Mouse (Mus musculus) MEL (cell line): ENCODE results near the gene Ubr7. TPM values are rescaled to one million over a fixed set of nuclear protein-coding genes. Genes with fewer than 3 reads are reported as not detected.
A peak's percentile ranks its signal among the peaks of the same experiment; 100 is the strongest.

Source experiments
- DNase-seq: peaks from one replicate; pipeline ENCODE4 v3.0.0; 2011; ENCODE audit warnings: low read depth, low spot score
- H3K27ac ChIP-seq: 2 replicates; pipeline ENCODE4 v1.5.1; 2012; ENCODE audit warnings: low read depth, mild to moderate bottlenecking, control low read depth, low read length, moderate library complexity; ENCODE audit not compliant: control insufficient read depth
- H3K27me3 ChIP-seq, 2 experiments: fragments of 150-350 bp in 1 of 2; sonication (generic) in 1 of 2; 2 replicates each; pipeline ENCODE4 v1.6.1; 2012; ENCODE audit warnings: low read length in 2 of 2, mild to moderate bottlenecking in 2 of 2, improper control_type of control experiment in 1 of 2, moderate library complexity in 1 of 2; ENCODE audit not compliant: insufficient read depth in 2 of 2, control insufficient read depth in 1 of 2
- H3K36me3 ChIP-seq, 2 experiments: 2 replicates each; pipeline ENCODE4 v1.6.1; 2012 to 2014; ENCODE audit warnings: low read length in 2 of 2, improper control_type of control experiment in 1 of 2, inconsistent platforms in 1 of 2, mild to moderate bottlenecking in 1 of 2; ENCODE audit not compliant: insufficient read depth in 2 of 2, control insufficient read depth in 1 of 2
- H3K4me1 ChIP-seq, 2 experiments: fragments of 150-350 bp in 1 of 2; sonication (generic) in 1 of 2; 2 replicates each; pipeline ENCODE4 v1.6.1; 2012; ENCODE audit warnings: low read length in 2 of 2, improper control_type of control experiment in 1 of 2, mild to moderate bottlenecking in 1 of 2; ENCODE audit not compliant: insufficient read depth in 2 of 2, control insufficient read depth in 1 of 2
- H3K4me3 ChIP-seq, 2 experiments: fragments of 150-350 bp in 1 of 2; sonication (generic) in 1 of 2; 2 replicates each; pipeline ENCODE4 v1.5.1; 2012; ENCODE audit warnings: low read depth in 2 of 2, low read length in 2 of 2, mild to moderate bottlenecking in 2 of 2, moderate library complexity in 2 of 2, control low read depth in 1 of 2, improper control_type of control experiment in 1 of 2; ENCODE audit not compliant: control insufficient read depth in 1 of 2, insufficient read depth in 1 of 2
- H3K79me2 ChIP-seq: 2 replicates; pipeline ENCODE4 v1.6.1; 2012; ENCODE audit warnings: mild to moderate bottlenecking, low read length, moderate library complexity; ENCODE audit not compliant: control insufficient read depth, poor library complexity, insufficient read depth
- H3K9ac ChIP-seq: 2 replicates; pipeline ENCODE4 v1.6.1; 2012; ENCODE audit warnings: low read depth, mild to moderate bottlenecking, control low read depth, low read length, moderate library complexity; ENCODE audit not compliant: control insufficient read depth, poor library complexity, severe bottlenecking
- H3K9me3 ChIP-seq: fragments of 150-350 bp; sonication (generic); replicated peaks from 2 replicates; pipeline ENCODE4 v1.6.1; 2012; ENCODE audit warnings: mild to moderate bottlenecking, low read length, improper control_type of control experiment, moderate library complexity; ENCODE audit not compliant: insufficient read depth
- CTCF ChIP-seq, 3 experiments: IDR thresholded peaks in 2 of 3; conservative IDR thresholded peaks in 1 of 3; 2 replicates each; pipeline ENCODE4 v1.5.1; 2011 to 2012; ENCODE audit warnings: low read length in 3 of 3, low read depth in 2 of 3, mild to moderate bottlenecking in 2 of 3, improper control_type of control experiment in 1 of 3, inconsistent platforms in 1 of 3, mixed read lengths in 1 of 3, moderate library complexity in 1 of 3; ENCODE audit not compliant: control insufficient read depth in 1 of 3, insufficient read depth in 1 of 3, poor library complexity in 1 of 3, severe bottlenecking in 1 of 3
- MAX ChIP-seq: IDR thresholded peaks from 2 replicates; pipeline ENCODE4 v1.6.1; 2011; ENCODE audit warnings: low read length, improper control_type of control experiment
- MAZ ChIP-seq: IDR thresholded peaks from 2 replicates; pipeline ENCODE4 v1.6.1; 2012; ENCODE audit warnings: low read depth, mild to moderate bottlenecking, inconsistent platforms, low read length, improper control_type of control experiment
- NELFE ChIP-seq: IDR thresholded peaks from 2 replicates; pipeline ENCODE4 v1.6.1; 2011; ENCODE audit warnings: low read depth, low read length, improper control_type of control experiment
- NRF1 ChIP-seq: IDR thresholded peaks from 2 replicates; pipeline ENCODE4 v1.6.1; 2014; ENCODE audit warnings: low read depth, mild to moderate bottlenecking, inconsistent platforms, low read length, improper control_type of control experiment, moderate library complexity; ENCODE audit not compliant: poor library complexity, insufficient read depth, severe bottlenecking
- RAD21 ChIP-seq: IDR thresholded peaks from 2 replicates; pipeline ENCODE4 v1.6.1; 2011; ENCODE audit warnings: mild to moderate bottlenecking, low read depth, low read length, improper control_type of control experiment
- UBTF ChIP-seq: IDR thresholded peaks from 2 replicates; pipeline ENCODE4 v1.6.1; 2012; ENCODE audit warnings: low read depth, mild to moderate bottlenecking, inconsistent platforms, low read length, improper control_type of control experiment, moderate library complexity, borderline replicate concordance; ENCODE audit not compliant: insufficient read depth
- USF2 ChIP-seq, 2 experiments: IDR thresholded peaks; 2 replicates each; pipeline ENCODE4 v1.6.1; 2011 to 2012; ENCODE audit warnings: improper control_type of control experiment in 2 of 2, low read length in 2 of 2, borderline replicate concordance in 1 of 2, inconsistent platforms in 1 of 2, low read depth in 1 of 2, mild to moderate bottlenecking in 1 of 2; ENCODE audit not compliant: insufficient read depth in 1 of 2
- ZNF384 ChIP-seq: IDR thresholded peaks from 2 replicates; pipeline ENCODE4 v1.6.1; 2012; ENCODE audit warnings: low read depth, mild to moderate bottlenecking, inconsistent platforms, low read length, improper control_type of control experiment
- polyA plus RNA-seq, 2 experiments: library from polyadenylated mRNA; stranded (reverse) in 1 of 2; unstranded in 1 of 2; fragments of >175 nt in 1 of 2; fragments of >200 nt in 1 of 2; gene quantifications; 2 replicates each; pipeline versions ENCODE4 v1.2.1 to v1.2.4; 2012; ENCODE audit warnings: low replicate concordance in 2 of 2, low read depth in 1 of 2; ENCODE audit not compliant: insufficient read length in 2 of 2, insufficient read depth in 1 of 2, missing spikeins in 1 of 2
- total RNA-seq: library from RNA; depleted of rRNA; stranded (reverse); fragments of 300-350 nt; gene quantifications from 2 replicates; pipeline ENCODE4 v1.2.3, GENCODE M21; 2012

Ubr7 gene
- total and polyA plus RNA-seq, 3 experiments, result 62.3 to 68.1 TPM; not detected in 1

DNA sequence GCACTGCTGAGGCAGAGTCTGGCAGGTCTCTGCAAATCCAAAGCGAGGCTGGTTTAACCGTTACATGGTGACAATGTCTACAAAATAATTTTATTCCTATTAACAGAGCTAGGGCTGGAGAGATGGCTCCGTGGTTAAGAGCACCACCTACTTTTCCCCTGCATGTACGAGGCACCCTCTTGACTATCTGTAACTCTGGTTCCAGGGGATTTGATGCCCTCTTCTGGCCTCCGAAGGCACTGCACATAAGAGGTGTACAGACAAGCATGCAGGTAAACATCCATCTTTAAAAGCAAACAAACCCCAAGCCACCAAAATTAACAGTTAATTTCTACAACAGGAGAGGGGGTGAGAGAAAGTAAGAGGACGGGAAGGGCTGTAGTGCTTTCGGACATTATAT is 1.5 kb upstream of the Ubr7 start:
- peak; percentile 60 for DNase-seq
- Histone ChIP-seq H3K9me3 (no peaks in the 10 kb centered on the region), H3K27ac (no peak overlapping the region), H3K36me3 (peaks cover 2 to 33% of the 10 kb centered on the region in 2 experiments), H3K9ac (no peak overlapping the region), H3K4me3 (no peak overlapping the region), H3K4me1 (peaks cover 0 to 11% of the 10 kb centered on the region in 2 experiments; a peak in 2 of 4 replicates), H3K27me3 (no peaks in the 10 kb centered on the region), H3K79me2 (peaks cover 65% of the 10 kb centered on the region)
- TF ChIP-seq RAD21 (peak; percentile 2; the same call in 1 of the 2 replicates), NELFE (no peak), CTCF (IDR thresholded peaks at IDR 0.05 in 2 of 3, conservative IDR thresholded peaks at IDR 0.05 in 1 of 3; ENCODE audit: control insufficient read depth in 1 of 3, insufficient read depth in 1 of 3, low read depth in 2 of 3, low read length in 3 of 3, poor library complexity in 1 of 3, severe bottlenecking in 1 of 3) (peak; percentile 39 to 52 (median 50))

DNA sequence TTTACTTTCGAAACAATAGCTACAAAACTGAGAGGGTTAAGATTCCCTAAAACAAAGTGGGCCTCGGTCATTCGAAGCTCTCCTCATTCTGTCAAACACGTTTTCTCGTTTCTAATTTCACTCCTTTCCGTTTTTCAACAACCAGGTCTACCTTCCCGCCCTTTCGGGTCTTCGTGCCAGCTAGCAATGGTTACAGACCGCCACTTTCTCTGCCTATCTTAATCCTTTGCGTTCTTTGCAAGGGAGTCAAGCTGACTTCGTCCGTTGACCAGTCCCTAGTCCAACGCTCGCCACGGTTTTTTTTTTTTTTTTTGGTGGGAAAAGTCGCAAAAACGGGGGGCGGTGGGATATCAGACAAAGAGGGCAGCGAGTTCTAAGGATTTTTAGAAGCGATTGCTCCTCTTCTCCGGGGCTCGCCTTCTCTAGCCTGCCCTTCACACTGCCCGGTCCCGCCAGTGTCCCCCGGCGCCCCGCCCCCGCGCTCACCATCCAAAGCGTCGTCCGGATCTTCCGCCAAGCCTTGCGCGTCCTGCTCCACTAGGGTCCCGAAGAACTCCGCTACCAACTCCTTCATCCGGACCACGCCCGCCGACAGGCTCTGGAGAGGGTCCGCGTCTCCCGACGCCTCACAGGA is 595 bp upstream of the Ubr7 start:
- H3K79me2 ChIP-seq, result peaks cover 61% of the 10 kb centered on the region
- H3K4me3 ChIP-seq, result peak overlapping the region; percentile 76 to 85
- peak overlapping the region; percentile 87 for H3K9ac ChIP-seq
- peak; percentile 58; the same call in 1 of the 2 replicates for TF ChIP-seq MAX
- TF ChIP-seq USF2 (IDR thresholded peaks at IDR 0.05; ENCODE audit: borderline replicate concordance in 1 of 2, insufficient read depth in 1 of 2, low read depth in 1 of 2, low read length in 2 of 2), result no peak
- peak; percentile 23; the same call in 1 of the 2 replicates for TF ChIP-seq ZNF384
- 0 out of 2 replicates have a peak, but pooled peaks have one; percentile 17 for TF ChIP-seq UBTF
- TF ChIP-seq, all 39 proteins: peak for 3
- Histone ChIP-seq H3K27ac (peak overlapping the region; percentile 69), H3K27me3 (no peaks in the 10 kb centered on the region), H3K9me3 (no peaks in the 10 kb centered on the region), H3K4me1 (peaks cover 0 to 11% of the 10 kb centered on the region in 2 experiments; a peak in 2 of 4 replicates), H3K36me3 (peaks cover 4 to 33% of the 10 kb centered on the region in 2 experiments)
- DNase-seq, result peak; percentile 53

DNA sequence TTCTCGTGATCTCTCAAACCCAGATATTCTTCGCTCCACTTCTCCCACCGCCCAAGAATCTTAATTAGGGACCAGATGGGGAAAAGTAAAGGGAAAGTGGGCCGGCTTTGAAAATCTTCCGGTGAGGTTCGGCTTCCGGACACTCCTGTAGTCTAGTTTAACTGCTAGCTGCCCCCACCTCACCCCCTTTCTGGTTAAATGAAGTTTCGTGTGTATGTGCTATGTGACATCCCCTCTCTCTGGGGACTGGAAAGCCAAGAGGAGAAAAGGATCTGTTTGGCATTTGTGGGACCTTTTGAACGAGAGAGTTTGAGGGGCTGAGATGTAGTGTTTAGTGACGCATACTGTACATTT is 613 bp downstream of the Ubr7 start, which contains the start of gene Gm20604:
Gm20604 (minus strand) TSS at position 270 of the 354 bp plus-strand sequence.
- Histone ChIP-seq H3K4me1 (peaks cover 0 to 11% of the 10 kb centered on the region in 2 experiments; a peak in 2 of 4 replicates), H3K36me3 (peaks cover 6 to 33% of the 10 kb centered on the region in 2 experiments), H3K79me2 (peaks cover 55% of the 10 kb centered on the region), H3K27me3 (no peaks in the 10 kb centered on the region), H3K9ac (peak within 1 kb of the TSS; percentile 87), H3K4me3 (peak within 1 kb of the TSS; percentile 85 to 94), H3K27ac (peak within 1 kb of the TSS; percentile 69), H3K9me3 (no peaks in the 10 kb centered on the region)
- DNase-seq, result peak; percentile 55
- TF ChIP-seq NRF1, result no peak
- peak; percentile 63; the same call in 1 of the 2 replicates for TF ChIP-seq MAZ
